Mouse (Mus musculus) embryonic facial prominence, embryonic 14.5 days (tissue): Measurements from ENCODE around the gene Ctns. TPM values are rescaled to one million over a fixed set of nuclear protein-coding genes. Genes with fewer than 3 reads are reported as not detected.
A peak's percentile ranks its signal among the peaks of the same experiment; 100 is the strongest.

ENCODE experiments used
- ATAC-seq: fragments of 200-750 bp; cut with Nextera tagmentation; 2 replicates; pipeline ENCODE4 v1.8.0; 2017; ENCODE audit warnings: low read depth, moderate number of reproducible peaks, moderate TSS enrichment
- DNase-seq: peaks from one replicate; pipeline ENCODE4 v3.0.0-alpha.2; 2015; ENCODE audit warnings: low spot score
- H3K27ac ChIP-seq: fragments of 300-500 bp; sonication (generic); replicated peaks from 2 replicates; pipeline ENCODE4 v1.5.1; 2014; ENCODE audit warnings: low read depth, mild to moderate bottlenecking, low read length, moderate library complexity
- H3K27me3 ChIP-seq: fragments of 300-500 bp; sonication (generic); replicated peaks from 2 replicates; pipeline ENCODE4 v1.6.1; 2014; ENCODE audit warnings: low read length; ENCODE audit not compliant: control insufficient read depth, insufficient read depth
- H3K36me3 ChIP-seq: fragments of 300-500 bp; sonication (generic); 2 replicates; pipeline ENCODE4 v1.6.1; 2014; ENCODE audit warnings: low read length, mixed read lengths; ENCODE audit not compliant: control insufficient read depth, insufficient read depth
- H3K4me1 ChIP-seq: fragments of 300-500 bp; sonication (generic); 2 replicates; pipeline ENCODE4 v1.6.1; 2014; ENCODE audit warnings: antibody characterized with exemption, low read length; ENCODE audit not compliant: control insufficient read depth, insufficient read depth
- H3K4me2 ChIP-seq: fragments of 300-500 bp; sonication (generic); 2 replicates; pipeline ENCODE4 v1.6.1; 2014; ENCODE audit warnings: low read depth, mild to moderate bottlenecking, low read length, moderate library complexity, mixed read lengths
- H3K4me3 ChIP-seq: fragments of 300-500 bp; sonication (generic); 2 replicates; pipeline ENCODE4 v1.5.1; 2014; ENCODE audit warnings: low read depth, mild to moderate bottlenecking, low read length
- H3K9ac ChIP-seq: fragments of 300-500 bp; sonication (generic); 2 replicates; pipeline ENCODE4 v1.6.1; 2014; ENCODE audit warnings: low read depth, mild to moderate bottlenecking, low read length, moderate library complexity, mixed read lengths
- H3K9me3 ChIP-seq: fragments of 300-500 bp; sonication (generic); 2 replicates; pipeline ENCODE4 v1.6.1; 2016; ENCODE audit warnings: low read length; ENCODE audit not compliant: control insufficient read depth
- whole genome bisulfite sequencing: fragments of 180-500 bp; shearing (Covaris S2); extraction: QIAGEN DNeasy Blood & Tissue Kit; methylation state at CpG from one replicate; pipeline ENCODE4 v1.1.7; 2014; 5-methylcytosine and 5-hydroxymethylcytosine counted together
- polyA plus RNA-seq: library from polyadenylated mRNA; unstranded; fragments of >200 nt; fragmentation: Nextera tagmentation; extraction: Ambion mirVana; gene quantifications from 2 replicates; pipeline ENCODE4 v1.2.1, GENCODE M21; 2014

Gene Ctns
- polyA plus RNA-seq, 1 experiment from 2014 or later, result 18.8 TPM

DNA sequence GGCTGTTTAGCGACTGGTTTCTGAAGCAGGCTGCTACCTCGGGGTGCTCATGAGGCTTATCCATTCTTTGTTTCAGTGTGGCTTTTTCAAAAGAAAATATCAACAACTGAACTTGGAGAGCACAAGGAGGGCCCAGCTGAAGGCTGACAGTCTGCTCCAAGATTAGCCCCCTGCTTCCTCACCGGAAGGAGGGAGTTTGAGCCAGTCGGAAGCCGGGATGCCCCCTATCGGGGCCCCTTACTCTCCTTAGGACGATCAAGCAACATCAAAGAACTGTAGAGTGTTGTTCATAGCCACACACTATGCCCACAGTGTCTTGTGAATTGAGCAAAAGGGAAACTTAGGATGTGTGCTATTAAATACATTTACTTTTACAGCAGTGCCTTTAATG, 51.9 kb downstream of the Ctns start:
- whole genome bisulfite sequencing, result 53% methylated on average over 7 of the region's 7 CpGs
- DNase-seq, result no peak
- no peak overlapping the region for H3K4me2 ChIP-seq
- ATAC-seq, result no peak
- H3K27ac ChIP-seq, result no peak overlapping the region
- H3K4me3 ChIP-seq, result no peak overlapping the region
- H3K36me3 ChIP-seq, result no peaks in the 10 kb centered on the region
- no peaks in the 10 kb centered on the region for H3K4me1 ChIP-seq
- no peak overlapping the region for H3K9ac ChIP-seq
- H3K9me3 ChIP-seq, result no peaks in the 10 kb centered on the region
- no peaks in the 10 kb centered on the region for H3K27me3 ChIP-seq

- Histone ChIP-seq H3K4me2 (no peak overlapping the region), H3K27me3 (no peaks in the 10 kb centered on the region), H3K27ac (no peak overlapping the region), H3K9me3 (no peaks in the 10 kb centered on the region), H3K36me3 (no peaks in the 10 kb centered on the region), H3K9ac (no peak overlapping the region), H3K4me3 (no peak overlapping the region), H3K4me1 (no peaks in the 10 kb centered on the region)
- WGBS, result 52% methylated on average over 11 of the region's 11 CpGs
- DNase-seq (peak; percentile 13), ATAC-seq (no peak)
These were observed 52.5 kb downstream of the Ctns start for GRCm38 (mm10) chr11:73146026-73146974.

DNA sequence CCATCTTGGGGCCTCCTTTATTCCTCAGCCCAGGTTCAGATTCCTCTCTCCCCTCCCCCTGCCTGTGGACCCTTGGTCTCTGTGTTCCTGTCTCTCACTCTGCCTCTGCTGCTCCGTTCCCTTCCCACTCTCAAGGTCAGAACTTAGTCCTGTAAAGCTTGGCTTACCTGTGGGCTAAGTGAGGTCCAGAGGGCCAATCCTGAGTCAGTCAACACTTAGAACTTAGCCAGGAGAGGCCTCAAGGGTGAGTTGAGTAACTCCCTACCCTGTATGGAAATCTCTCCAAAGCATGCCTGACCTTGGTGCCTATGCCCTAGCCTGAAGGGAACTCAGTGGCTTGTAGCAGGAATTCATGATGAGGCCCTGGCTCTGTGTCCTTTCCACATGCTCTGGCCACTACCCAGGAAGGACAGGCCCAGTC, 54.6 kb downstream of the Ctns start:
- no peak for ATAC-seq
- H3K9me3 ChIP-seq, result no peaks in the 10 kb centered on the region
- WGBS, result 77% methylated on average over 1 of the region's 1 CpGs

DNA sequence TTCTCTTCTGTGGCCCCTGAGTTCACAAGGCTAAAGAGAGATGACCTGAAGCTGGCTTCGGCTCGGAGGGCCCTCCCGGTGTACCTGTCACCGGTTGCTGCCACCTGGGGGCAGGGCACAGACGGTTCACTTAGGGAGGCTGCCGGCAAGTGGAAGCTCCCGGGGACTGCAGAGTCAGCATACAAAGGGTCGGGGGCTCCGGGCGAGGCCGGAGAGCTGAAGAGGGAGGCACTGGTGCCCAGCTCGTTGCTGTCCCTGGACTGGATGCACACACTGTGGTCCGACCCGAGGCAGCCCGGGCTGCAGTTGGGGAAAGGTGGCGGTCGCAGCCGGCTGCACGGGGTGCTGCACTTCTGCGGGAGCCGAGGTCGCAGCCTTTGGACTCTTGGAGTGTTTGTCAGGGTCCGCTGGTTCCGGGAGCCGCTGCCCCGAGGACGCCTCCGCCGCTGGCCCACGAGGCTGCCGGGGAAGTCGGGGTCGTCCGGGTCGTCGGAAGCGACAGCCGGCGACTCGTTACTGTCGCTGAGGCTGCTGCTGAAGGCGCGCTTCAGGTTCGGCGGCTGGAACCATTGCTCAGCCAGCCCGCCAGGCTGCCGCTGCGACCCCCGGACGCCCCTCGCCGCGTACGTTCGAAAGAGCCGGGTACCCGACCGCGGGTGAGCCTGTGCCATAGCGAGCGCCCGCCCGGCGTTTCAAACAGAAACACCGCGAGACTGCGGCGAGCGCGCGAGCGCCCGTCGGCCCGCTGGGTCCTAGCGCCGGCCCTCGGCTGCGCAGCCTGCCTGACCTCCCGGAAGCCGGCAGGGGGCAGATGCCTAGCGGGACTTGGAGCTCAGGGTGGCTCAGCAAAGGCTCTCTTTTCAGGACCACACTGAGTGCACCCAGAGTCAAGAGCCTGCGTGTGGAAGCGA, 61.0 kb downstream of the Ctns start, which contains the start of gene Haspin:
Haspin (minus strand) TSS at position 704 of the 911 bp plus-strand sequence.
- DNase-seq (peak; percentile 94), ATAC-seq (peak; percentile 94)
- no peak within 1 kb of the TSS for H3K27ac ChIP-seq
- H3K4me3 ChIP-seq, result peak within 1 kb of the TSS; percentile 79
- WGBS, result under 1% methylated on average over 46 of the region's 84 CpGs
- H3K9ac ChIP-seq, result peak within 1 kb of the TSS; percentile 82
- peaks cover 15% of the 10 kb centered on the region; the same call in 1 of the 2 replicates for H3K4me1 ChIP-seq
- peaks cover 8% of the 10 kb centered on the region; the same call in 1 of the 2 replicates for H3K36me3 ChIP-seq
- no peaks in the 10 kb centered on the region for H3K9me3 ChIP-seq
- no peaks in the 10 kb centered on the region for H3K27me3 ChIP-seq
- peak within 1 kb of the TSS; percentile 67 for H3K4me2 ChIP-seq

More for the DNA sequence above, 54.6 kb downstream of the Ctns start:
- no peak overlapping the region for H3K4me3 ChIP-seq
- no peaks in the 10 kb centered on the region for H3K36me3 ChIP-seq
- H3K9ac ChIP-seq, result no peak overlapping the region
- no peak for DNase-seq
- H3K27me3 ChIP-seq, result no peaks in the 10 kb centered on the region
- no peak overlapping the region for H3K27ac ChIP-seq
- H3K4me2 ChIP-seq, result no peak overlapping the region
- no peaks in the 10 kb centered on the region for H3K4me1 ChIP-seq

DNA sequence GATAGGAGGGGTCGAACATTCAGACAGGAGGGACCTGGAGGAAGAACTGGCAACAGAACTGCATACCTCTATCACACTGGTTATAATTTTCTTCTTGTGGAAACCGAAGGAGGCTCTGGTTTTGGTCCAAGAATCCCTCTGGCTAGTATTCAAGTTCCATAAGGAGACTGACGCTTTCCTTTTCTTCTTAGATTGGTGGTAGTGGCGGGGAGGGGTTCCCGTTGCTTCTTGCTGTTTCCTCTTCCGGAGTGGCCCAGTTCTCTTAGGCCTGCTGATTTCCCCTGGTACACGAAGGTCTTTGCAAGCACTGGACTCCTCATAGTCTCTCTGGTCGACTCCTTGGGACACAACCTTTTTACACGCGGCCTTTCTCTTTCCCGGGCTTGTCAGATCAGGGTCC, 61.7 kb downstream of the Ctns start:
- Histone ChIP-seq H3K36me3 (peaks cover 12% of the 10 kb centered on the region; the same call in 1 of the 2 replicates), H3K9me3 (no peaks in the 10 kb centered on the region), H3K27ac (no peak overlapping the region), H3K4me1 (peaks cover 15% of the 10 kb centered on the region; the same call in 1 of the 2 replicates), H3K4me2 (peak overlapping the region; percentile 67), H3K9ac (peak overlapping the region; percentile 82), H3K4me3 (peak overlapping the region; percentile 79), H3K27me3 (no peaks in the 10 kb centered on the region)
- ATAC-seq (no peak), DNase-seq (peak; percentile 29)
- WGBS, result 32% methylated on average over 11 of the region's 11 CpGs

DNA sequence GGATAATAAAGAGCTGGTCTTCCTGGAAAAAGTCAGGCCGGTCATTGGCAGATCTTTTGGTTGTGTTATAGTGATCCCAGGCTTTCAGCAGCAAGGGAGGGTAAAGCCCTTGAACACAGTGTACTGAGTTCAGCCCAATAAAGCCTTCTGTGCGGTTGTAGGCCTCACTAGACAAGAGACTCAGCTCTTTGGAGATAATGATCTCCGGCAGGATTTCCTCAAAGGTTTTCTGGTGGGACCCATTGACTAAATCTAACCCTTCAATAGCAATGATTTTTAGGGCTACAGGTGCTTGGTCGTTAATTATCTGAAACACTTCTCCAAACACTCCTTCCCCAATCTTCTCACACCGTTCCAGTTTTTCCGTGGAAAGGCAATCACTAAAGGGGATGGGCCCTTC, 62.3 kb downstream of the Ctns start:
- WGBS, result 84% methylated on average over 6 of the region's 6 CpGs
- H3K36me3 ChIP-seq, result peaks cover 12% of the 10 kb centered on the region; the same call in 1 of the 2 replicates
- DNase-seq, result no peak
- peak overlapping the region; percentile 67 for H3K4me2 ChIP-seq
- ATAC-seq, result no peak
- 0 out of 2 replicates have a peak overlapping the region, but pooled peaks have one; percentile 82 for H3K9ac ChIP-seq
- H3K27me3 ChIP-seq, result no peaks in the 10 kb centered on the region
- H3K9me3 ChIP-seq, result no peaks in the 10 kb centered on the region
- peak overlapping the region; percentile 79 for H3K4me3 ChIP-seq
- no peak overlapping the region for H3K27ac ChIP-seq
- H3K4me1 ChIP-seq, result peaks cover 15% of the 10 kb centered on the region; the same call in 1 of the 2 replicates

DNA sequence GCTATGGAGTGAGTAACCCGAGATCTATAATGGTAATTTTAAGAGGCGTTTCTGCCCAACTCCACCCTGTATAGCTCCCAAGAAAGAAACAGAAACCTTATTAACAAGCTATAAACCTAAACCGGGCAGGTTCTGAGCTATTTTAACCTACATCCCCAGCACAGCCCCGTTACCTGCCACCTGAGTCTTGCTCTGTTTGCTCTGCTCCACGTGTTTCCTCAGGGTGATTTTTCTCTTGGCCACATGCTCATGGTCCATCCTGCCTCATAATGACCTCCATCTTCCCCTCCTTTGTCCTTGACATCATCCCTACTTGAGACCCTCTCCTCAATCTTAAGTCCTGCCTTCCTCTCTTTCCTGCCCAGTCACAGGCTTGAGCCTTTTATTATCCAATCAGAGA, 64.6 kb downstream of the Ctns start:
- H3K27ac ChIP-seq, result no peak overlapping the region
- DNase-seq (no peak), ATAC-seq (no peak)
- H3K9ac ChIP-seq, result no peak overlapping the region
- no peak overlapping the region for H3K4me3 ChIP-seq
- H3K4me1 ChIP-seq, result peaks cover 15% of the 10 kb centered on the region; the same call in 1 of the 2 replicates
- WGBS, result 94% methylated on average over 5 of the region's 5 CpGs
- H3K4me2 ChIP-seq, result peak overlapping the region; percentile 23; the same call in 1 of the 2 replicates
- peaks cover 12% of the 10 kb centered on the region; the same call in 1 of the 2 replicates for H3K36me3 ChIP-seq
- H3K9me3 ChIP-seq, result no peaks in the 10 kb centered on the region
- no peaks in the 10 kb centered on the region for H3K27me3 ChIP-seq
